Mouse (Mus musculus): ENCODE data around the gene Rcc1. TPM values are rescaled to one million over a fixed set of nuclear protein-coding genes. Genes with fewer than 3 reads are reported as not detected.
"Not testable (repeated sequence)": the region's sequence is repeated elsewhere in the genome, so short reads cannot be mapped to it uniquely, and the experiment has no call there.

Gene Rcc1
- polyA plus RNA-seq, 1 experiment from 2014 or later = 37.6 TPM

- Histone ChIP-seq H3K4me1 (peaks cover 19% of the 10 kb centered on the region), H3K9ac (no peak overlapping the region), H3K36me3 (no peaks in the 10 kb centered on the region), H3K4me3 (no peak overlapping the region), H3K4me2 (no peak overlapping the region), H3K27me3 (replicated peaks) (no peaks in the 10 kb centered on the region), H3K27ac (replicated peaks) (no peak overlapping the region), H3K9me3 (no peaks in the 10 kb centered on the region)
- 97% methylated on average over 1 of the region's 1 CpGs for WGBS
- no peak for ATAC-seq (ENCODE audit: extremely low read depth, insufficient number of reproducible peaks, low FRiP score, low TSS enrichment)
Measured at GRCm38 (mm10) chr4:132299849-132300248, 53.6 kb downstream of the Rcc1 start.

- 44% methylated on average over 8 of the region's 8 CpGs for WGBS
- no peak for ATAC-seq (ENCODE audit: extremely low read depth, insufficient number of reproducible peaks, low FRiP score, low TSS enrichment)
Measured at GRCm38 (mm10) chr4:132295696-132296390, 57.6 kb downstream of the Rcc1 start.

GRCm38 (mm10) chr4:132293682-132294240 is 59.6 kb downstream of the Rcc1 start:
- Histone ChIP-seq H3K9ac (no peak overlapping the region), H3K36me3 (peaks cover 47% of the 10 kb centered on the region), H3K27ac (replicated peaks) (no peak overlapping the region), H3K9me3 (peaks cover 5% of the 10 kb centered on the region), H3K4me1 (no peaks in the 10 kb centered on the region), H3K27me3 (replicated peaks) (no peaks in the 10 kb centered on the region), H3K4me3 (no peak overlapping the region), H3K4me2 (no peak overlapping the region)
- WGBS = 73% methylated on average over 7 of the region's 7 CpGs
- ATAC-seq (ENCODE audit: extremely low read depth, insufficient number of reproducible peaks, low FRiP score, low TSS enrichment) = no peak

More at GRCm38 (mm10) chr4:132295696-132296390, 57.6 kb downstream of the Rcc1 start:
- H3K4me2 ChIP-seq = no peak overlapping the region
- no peak overlapping the region for H3K9ac ChIP-seq
- peaks cover 34% of the 10 kb centered on the region for H3K36me3 ChIP-seq
- no peak overlapping the region for H3K27ac ChIP-seq (replicated peaks)
- no peak overlapping the region for H3K4me3 ChIP-seq
- H3K4me1 ChIP-seq = no peaks in the 10 kb centered on the region
- H3K27me3 ChIP-seq (replicated peaks) = no peaks in the 10 kb centered on the region
- H3K9me3 ChIP-seq = peaks cover 5% of the 10 kb centered on the region

- ATAC-seq (ENCODE audit: extremely low read depth, insufficient number of reproducible peaks, low FRiP score, low TSS enrichment) = no peak
- no peaks in the 10 kb centered on the region for H3K27me3 ChIP-seq (replicated peaks)
- no peaks in the 10 kb centered on the region for H3K4me1 ChIP-seq
- H3K27ac ChIP-seq (replicated peaks) = no peak overlapping the region
- H3K4me3 ChIP-seq = no peak overlapping the region
- peaks cover 5% of the 10 kb centered on the region for H3K9me3 ChIP-seq
- 38% methylated on average over 4 of the region's 4 CpGs for WGBS
- peaks cover 47% of the 10 kb centered on the region for H3K36me3 ChIP-seq
- no peak overlapping the region for H3K9ac ChIP-seq
- H3K4me2 ChIP-seq = no peak overlapping the region
Measured at GRCm38 (mm10) chr4:132292988-132293387, 60.4 kb downstream of the Rcc1 start.

- WGBS = 83% methylated on average over 12 of the region's 12 CpGs
Measured at GRCm38 (mm10) chr4:132291624-132292335, 61.6 kb downstream of the Rcc1 start.

GRCm38 (mm10) chr4:132291056-132291455 is 62.3 kb downstream of the Rcc1 start:
- no peak overlapping the region for H3K4me3 ChIP-seq
- no peak overlapping the region for H3K9ac ChIP-seq
- 95% methylated on average over 4 of the region's 4 CpGs for WGBS
- H3K4me1 ChIP-seq = no peaks in the 10 kb centered on the region
- no peak for ATAC-seq (ENCODE audit: extremely low read depth, insufficient number of reproducible peaks, low FRiP score, low TSS enrichment)
- peaks cover 5% of the 10 kb centered on the region for H3K9me3 ChIP-seq
- peaks cover 63% of the 10 kb centered on the region for H3K36me3 ChIP-seq
- no peaks in the 10 kb centered on the region for H3K27me3 ChIP-seq (replicated peaks)
- no peak overlapping the region for H3K27ac ChIP-seq (replicated peaks)
- H3K4me2 ChIP-seq = no peak overlapping the region

More at GRCm38 (mm10) chr4:132291624-132292335, 61.6 kb downstream of the Rcc1 start:
- ATAC-seq (ENCODE audit: extremely low read depth, insufficient number of reproducible peaks, low FRiP score, low TSS enrichment) = no peak
- Histone ChIP-seq H3K27me3 (replicated peaks) (no peaks in the 10 kb centered on the region), H3K4me1 (no peaks in the 10 kb centered on the region), H3K9me3 (peaks cover 5% of the 10 kb centered on the region), H3K4me3 (no peak overlapping the region), H3K9ac (no peak overlapping the region), H3K4me2 (no peak overlapping the region), H3K27ac (replicated peaks) (no peak overlapping the region), H3K36me3 (peaks cover 56% of the 10 kb centered on the region)

GRCm38 (mm10) chr4:132288840-132289239 is 64.6 kb downstream of the Rcc1 start:
- H3K4me2 ChIP-seq; H3K27me3 ChIP-seq (replicated peaks); ATAC-seq (ENCODE audit: extremely low read depth, insufficient number of reproducible peaks, low FRiP score, low TSS enrichment); H3K4me3 ChIP-seq; H3K9ac ChIP-seq; H3K27ac ChIP-seq (replicated peaks); H3K4me1 ChIP-seq; H3K9me3 ChIP-seq: not testable (repeated sequence)
- WGBS = 81% methylated on average over 4 of the region's 5 CpGs
- H3K36me3 ChIP-seq = peaks cover 75% of the 10 kb centered on the region

Other genes starting within 250 kb of the Rcc1 start
- 0.96 and 1.3 TPM in 2 replicates for gene Oprd1, start 209.1 kb downstream of the Rcc1 start, polyA plus RNA-seq (2015; fragmentation: Nextera tagmentation; extraction: Ambion mirVana)
- gene Ythdf2, start 141.3 kb downstream of the Rcc1 start, polyA plus RNA-seq (2015; fragmentation: Nextera tagmentation; extraction: Ambion mirVana) = 58.8 and 60.8 TPM in 2 replicates
- 27.5 and 28.8 TPM in 2 replicates for gene Gmeb1, start 92.0 kb downstream of the Rcc1 start, polyA plus RNA-seq (2015; fragmentation: Nextera tagmentation; extraction: Ambion mirVana)
- gene Taf12, start 79.2 kb downstream of the Rcc1 start, polyA plus RNA-seq (2015; fragmentation: Nextera tagmentation; extraction: Ambion mirVana) = 26.6 and 33.6 TPM in 2 replicates
- 1.1 and 1.8 TPM in 2 replicates for gene Rab42, start 50.2 kb downstream of the Rcc1 start, polyA plus RNA-seq (2015; fragmentation: Nextera tagmentation; extraction: Ambion mirVana)
- 61.9 and 74.4 TPM in 2 replicates for gene Trnau1ap, start 24.1 kb downstream of the Rcc1 start, polyA plus RNA-seq (2015; fragmentation: Nextera tagmentation; extraction: Ambion mirVana)
- gene Phactr4, start 68.9 kb upstream of the Rcc1 start, polyA plus RNA-seq (2015; fragmentation: Nextera tagmentation; extraction: Ambion mirVana) = 15.9 and 16.7 TPM in 2 replicates
- 13.9 and 15.8 TPM in 2 replicates for gene Med18, start 110.3 kb upstream of the Rcc1 start, polyA plus RNA-seq (2015; fragmentation: Nextera tagmentation; extraction: Ambion mirVana)
- 7.3 and 8.4 TPM in 2 replicates for gene Sesn2, start 156.9 kb upstream of the Rcc1 start, polyA plus RNA-seq (2015; fragmentation: Nextera tagmentation; extraction: Ambion mirVana)
- gene Atpif1, start 180.1 kb upstream of the Rcc1 start, polyA plus RNA-seq (2015; fragmentation: Nextera tagmentation; extraction: Ambion mirVana) = 1,230 and 1,350 TPM in 2 replicates
- 103 and 116 TPM in 2 replicates for gene Dnajc8, start 181.9 kb upstream of the Rcc1 start, polyA plus RNA-seq (2015; fragmentation: Nextera tagmentation; extraction: Ambion mirVana)
- 0.62 and 1.2 TPM in 2 replicates for gene Ptafr, start 210.5 kb upstream of the Rcc1 start, polyA plus RNA-seq (2015; fragmentation: Nextera tagmentation; extraction: Ambion mirVana)